Mouse (Mus musculus): ENCODE measurements around the gene Fam151a. TPM values are rescaled to one million over a fixed set of nuclear protein-coding genes. Genes with fewer than 3 reads are reported as not detected.
"Not testable (repeated sequence)": the region's sequence is repeated elsewhere in the genome, so short reads cannot be mapped to it uniquely, and the experiment has no call there.

Gene Fam151a
- polyA plus RNA-seq, 1 experiment from 2014 or later, result 0.31 TPM

- Histone ChIP-seq H3K4me3 (no peak overlapping the region), H3K4me2 (no peak overlapping the region), H3K9ac (no peak overlapping the region), H3K27ac (no peak overlapping the region), H3K4me1 (replicated peaks) (peaks cover 27% of the 10 kb centered on the region), H3K27me3 (no peaks in the 10 kb centered on the region), H3K36me3 (no peaks in the 10 kb centered on the region), H3K9me3 (replicated peaks) (no peaks in the 10 kb centered on the region)
- no peak for ATAC-seq (replicated peaks; ENCODE audit: insufficient number of reproducible peaks, insufficient read depth, low FRiP score, low read depth)
- 56% methylated on average over 3 of the region's 3 CpGs for WGBS
Observed at GRCm38 (mm10) chr4:106776998-106777397, 43.3 kb downstream of the Fam151a start.

GRCm38 (mm10) chr4:106778116-106778788 is 44.6 kb downstream of the Fam151a start:
- ATAC-seq (replicated peaks; ENCODE audit: insufficient number of reproducible peaks, insufficient read depth, low FRiP score, low read depth), result peak; percentile 95
- H3K9me3 ChIP-seq (replicated peaks), result no peaks in the 10 kb centered on the region
- H3K9ac ChIP-seq, result no peak overlapping the region
- H3K4me3 ChIP-seq, result no peak overlapping the region
- H3K4me1 ChIP-seq (replicated peaks), result peaks cover 35% of the 10 kb centered on the region
- H3K27me3 ChIP-seq, result no peaks in the 10 kb centered on the region
- H3K4me2 ChIP-seq, result no peak overlapping the region
- peak overlapping the region; percentile 82 for H3K27ac ChIP-seq
- 37% methylated on average over 5 of the region's 5 CpGs for WGBS
- no peaks in the 10 kb centered on the region for H3K36me3 ChIP-seq

GRCm38 (mm10) chr4:106780045-106780444 is 46.4 kb downstream of the Fam151a start:
- H3K9me3 ChIP-seq (replicated peaks), result no peaks in the 10 kb centered on the region
- WGBS, result 52% methylated on average over 3 of the region's 3 CpGs
- no peak overlapping the region for H3K27ac ChIP-seq
- no peak overlapping the region for H3K4me3 ChIP-seq
- ATAC-seq (replicated peaks; ENCODE audit: insufficient number of reproducible peaks, insufficient read depth, low FRiP score, low read depth), result no peak
- no peaks in the 10 kb centered on the region for H3K36me3 ChIP-seq
- no peaks in the 10 kb centered on the region for H3K27me3 ChIP-seq
- no peak overlapping the region for H3K9ac ChIP-seq
- no peak overlapping the region for H3K4me2 ChIP-seq
- H3K4me1 ChIP-seq (replicated peaks), result peaks cover 43% of the 10 kb centered on the region

- Histone ChIP-seq H3K9me3 (replicated peaks) (no peaks in the 10 kb centered on the region), H3K27me3 (no peaks in the 10 kb centered on the region), H3K4me3 (no peak overlapping the region), H3K27ac (peak overlapping the region; percentile 46), H3K4me1 (replicated peaks) (peaks cover 64% of the 10 kb centered on the region), H3K4me2 (no peak overlapping the region), H3K36me3 (no peaks in the 10 kb centered on the region), H3K9ac (no peak overlapping the region)
- no peak for ATAC-seq (replicated peaks; ENCODE audit: insufficient number of reproducible peaks, insufficient read depth, low FRiP score, low read depth)
- WGBS, result 52% methylated on average over 10 of the region's 10 CpGs
Observed at GRCm38 (mm10) chr4:106783137-106783536, 49.4 kb downstream of the Fam151a start.

- Histone ChIP-seq H3K4me3 (no peak overlapping the region), H3K27ac (no peak overlapping the region), H3K4me2 (no peak overlapping the region), H3K4me1 (replicated peaks) (peaks cover 60% of the 10 kb centered on the region), H3K9me3 (replicated peaks) (no peaks in the 10 kb centered on the region), H3K27me3 (no peaks in the 10 kb centered on the region), H3K36me3 (no peaks in the 10 kb centered on the region), H3K9ac (no peak overlapping the region)
- ATAC-seq (replicated peaks; ENCODE audit: insufficient number of reproducible peaks, insufficient read depth, low FRiP score, low read depth), result no peak
- 89% methylated on average over 7 of the region's 7 CpGs for WGBS
Observed at GRCm38 (mm10) chr4:106784806-106785205, 51.1 kb downstream of the Fam151a start.

GRCm38 (mm10) chr4:106785345-106785744 is 51.7 kb downstream of the Fam151a start:
- H3K27me3 ChIP-seq, result no peaks in the 10 kb centered on the region
- no peak overlapping the region for H3K9ac ChIP-seq
- H3K4me1 ChIP-seq (replicated peaks), result peaks cover 60% of the 10 kb centered on the region
- H3K27ac ChIP-seq, result peak overlapping the region; percentile 85
- no peaks in the 10 kb centered on the region for H3K36me3 ChIP-seq
- 79% methylated on average over 7 of the region's 7 CpGs for WGBS
- H3K9me3 ChIP-seq (replicated peaks), result no peaks in the 10 kb centered on the region
- no peak overlapping the region for H3K4me2 ChIP-seq
- no peak for ATAC-seq (replicated peaks; ENCODE audit: insufficient number of reproducible peaks, insufficient read depth, low FRiP score, low read depth)
- no peak overlapping the region for H3K4me3 ChIP-seq

- Histone ChIP-seq H3K4me2 (0 out of 2 replicates have a peak overlapping the region, but pooled peaks have one; percentile 10), H3K4me3 (no peak overlapping the region), H3K36me3 (no peaks in the 10 kb centered on the region), H3K9ac (peak overlapping the region; percentile 41), H3K4me1 (replicated peaks) (peaks cover 60% of the 10 kb centered on the region), H3K27ac (peak overlapping the region; percentile 85), H3K9me3 (replicated peaks) (no peaks in the 10 kb centered on the region), H3K27me3 (no peaks in the 10 kb centered on the region)
- ATAC-seq (replicated peaks; ENCODE audit: insufficient number of reproducible peaks, insufficient read depth, low FRiP score, low read depth), result peak; percentile 77
- WGBS, result 20% methylated on average over 3 of the region's 5 CpGs
Observed at GRCm38 (mm10) chr4:106785753-106786540, 52.3 kb downstream of the Fam151a start.

GRCm38 (mm10) chr4:106787830-106788229 is 54.1 kb downstream of the Fam151a start:
- no peak for ATAC-seq (replicated peaks; ENCODE audit: insufficient number of reproducible peaks, insufficient read depth, low FRiP score, low read depth)
- Histone ChIP-seq H3K9ac (no peak overlapping the region), H3K4me3 (no peak overlapping the region), H3K9me3 (replicated peaks) (no peaks in the 10 kb centered on the region), H3K27me3 (no peaks in the 10 kb centered on the region), H3K4me2 (no peak overlapping the region), H3K36me3 (no peaks in the 10 kb centered on the region), H3K27ac (peak overlapping the region; percentile 85), H3K4me1 (replicated peaks) (peaks cover 59% of the 10 kb centered on the region)
- WGBS, result 27% methylated on average over 7 of the region's 7 CpGs

- 75% methylated on average over 11 of the region's 11 CpGs for WGBS
- Histone ChIP-seq H3K4me3 (no peak overlapping the region), H3K9me3 (replicated peaks) (no peaks in the 10 kb centered on the region), H3K36me3 (no peaks in the 10 kb centered on the region), H3K9ac (no peak overlapping the region), H3K27me3 (no peaks in the 10 kb centered on the region), H3K4me1 (replicated peaks) (peaks cover 51% of the 10 kb centered on the region), H3K27ac (no peak overlapping the region), H3K4me2 (no peak overlapping the region)
- ATAC-seq (replicated peaks; ENCODE audit: insufficient number of reproducible peaks, insufficient read depth, low FRiP score, low read depth), result no peak
Observed at GRCm38 (mm10) chr4:106788627-106789026, 54.9 kb downstream of the Fam151a start.

GRCm38 (mm10) chr4:106789705-106790104 is 56.0 kb downstream of the Fam151a start:
- 49% methylated on average over 9 of the region's 9 CpGs for WGBS
- H3K27ac ChIP-seq, result no peak overlapping the region
- no peaks in the 10 kb centered on the region for H3K27me3 ChIP-seq
- no peak overlapping the region for H3K9ac ChIP-seq
- no peak for ATAC-seq (replicated peaks; ENCODE audit: insufficient number of reproducible peaks, insufficient read depth, low FRiP score, low read depth)
- no peak overlapping the region for H3K4me2 ChIP-seq
- H3K36me3 ChIP-seq, result no peaks in the 10 kb centered on the region
- H3K9me3 ChIP-seq (replicated peaks), result no peaks in the 10 kb centered on the region
- H3K4me1 ChIP-seq (replicated peaks), result peaks cover 48% of the 10 kb centered on the region
- no peak overlapping the region for H3K4me3 ChIP-seq

GRCm38 (mm10) chr4:106790218-106790617 is 56.5 kb downstream of the Fam151a start:
- not testable (repeated sequence) for H3K27me3 ChIP-seq; H3K9ac ChIP-seq; H3K36me3 ChIP-seq; ATAC-seq (replicated peaks; ENCODE audit: insufficient number of reproducible peaks, insufficient read depth, low FRiP score, low read depth); H3K4me2 ChIP-seq; H3K27ac ChIP-seq; H3K9me3 ChIP-seq (replicated peaks); H3K4me3 ChIP-seq
- WGBS, result 75% methylated on average over 5 of the region's 5 CpGs
- peaks cover 45% of the 10 kb centered on the region for H3K4me1 ChIP-seq (replicated peaks)

All from heart, embryonic 15.5 days (tissue).